Mouse (Mus musculus) frontal cortex, postnatal 10 days (tissue): ENCODE measurements around the gene Hnrnpul1.
A peak's percentile ranks its signal among the peaks of the same experiment; 100 is the strongest.

Source experiments
- DNase-seq, 2 experiments: peaks; one replicate each; pipeline ENCODE4 v3.0.0; 2022; ENCODE audit warnings: low spot score in 2 of 2, mixed read lengths in 1 of 2

The Hnrnpul1 gene

DNA sequence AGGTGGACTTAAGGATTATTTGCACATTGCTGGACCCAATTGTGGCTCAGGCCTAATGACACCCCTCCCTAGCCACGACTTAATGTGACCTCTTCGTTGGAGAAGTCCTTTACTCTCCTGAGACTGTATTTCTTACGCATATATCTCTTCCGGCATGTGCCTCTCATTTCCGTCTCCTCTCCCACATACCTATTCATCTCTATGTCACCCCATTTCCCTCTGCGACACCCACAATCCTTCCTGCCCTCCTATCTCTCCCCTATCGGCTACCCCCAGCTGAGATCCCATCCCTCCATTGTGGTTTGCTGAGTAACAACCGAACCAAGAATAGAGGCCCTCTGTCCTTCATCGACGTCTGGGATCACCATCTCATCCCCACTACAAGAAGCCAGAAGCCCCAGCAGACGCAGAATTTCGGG lies 64.9 kb downstream of the Hnrnpul1 start:
- no peak for DNase-seq

DNA sequence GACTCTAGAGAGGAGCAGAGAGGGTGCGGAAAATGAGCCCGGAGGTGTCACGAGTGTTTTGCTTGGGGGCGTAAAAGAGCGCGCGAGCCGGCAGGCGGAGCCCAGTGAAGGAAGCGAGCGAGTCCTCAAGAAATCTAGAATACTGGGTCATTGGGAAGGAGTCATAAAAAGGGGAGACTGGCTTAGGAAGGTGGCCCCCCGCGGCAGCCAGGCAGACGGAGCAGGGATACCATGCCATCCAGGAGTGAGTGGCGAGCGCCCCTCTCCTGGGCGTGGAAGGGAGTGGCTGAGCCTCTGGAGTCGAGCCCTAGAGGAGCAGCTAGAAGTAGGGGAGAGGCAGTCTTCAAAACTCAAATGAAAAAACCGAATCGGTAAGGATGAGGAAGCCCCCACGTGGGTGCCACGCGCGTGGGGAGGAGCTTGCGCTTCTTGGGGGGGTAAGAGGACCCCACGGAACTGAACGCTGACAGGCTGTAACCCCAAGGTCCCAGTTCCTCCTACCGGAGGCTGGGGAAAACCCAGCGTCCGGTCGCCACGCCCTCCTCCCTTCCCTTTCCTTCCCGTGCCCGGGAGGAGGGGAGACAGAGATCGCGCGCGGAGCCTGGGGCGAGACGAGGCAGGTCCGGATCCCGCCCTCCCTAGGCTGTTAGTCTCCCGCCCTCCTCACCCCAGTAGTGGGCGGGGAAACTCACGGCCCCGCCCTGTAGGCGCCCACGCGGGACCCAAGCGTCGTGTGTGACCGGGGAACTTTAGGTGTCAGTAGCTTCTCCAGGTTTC lies 65.6 kb downstream of the Hnrnpul1 start:
- DNase-seq = no peak

DNA sequence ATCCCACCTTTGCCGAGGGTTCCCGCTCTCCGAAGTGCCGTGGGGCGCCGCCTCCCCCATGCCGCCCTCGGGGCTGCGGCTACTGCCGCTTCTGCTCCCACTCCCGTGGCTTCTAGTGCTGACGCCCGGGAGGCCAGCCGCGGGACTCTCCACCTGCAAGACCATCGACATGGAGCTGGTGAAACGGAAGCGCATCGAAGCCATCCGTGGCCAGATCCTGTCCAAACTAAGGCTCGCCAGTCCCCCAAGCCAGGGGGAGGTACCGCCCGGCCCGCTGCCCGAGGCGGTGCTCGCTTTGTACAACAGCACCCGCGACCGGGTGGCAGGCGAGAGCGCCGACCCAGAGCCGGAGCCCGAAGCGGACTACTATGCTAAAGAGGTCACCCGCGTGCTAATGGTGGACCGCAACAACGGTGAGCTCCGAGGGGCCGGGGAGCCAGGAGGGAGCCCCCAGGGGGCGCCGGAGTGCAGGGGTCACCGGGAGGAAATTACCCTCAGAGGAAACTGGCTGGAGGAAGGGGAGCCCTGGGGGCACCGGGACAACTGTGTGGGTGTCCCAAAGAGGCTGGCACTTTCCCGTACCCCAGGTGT lies 66.7 kb downstream of the Hnrnpul1 start:
- no peak for DNase-seq

DNA sequence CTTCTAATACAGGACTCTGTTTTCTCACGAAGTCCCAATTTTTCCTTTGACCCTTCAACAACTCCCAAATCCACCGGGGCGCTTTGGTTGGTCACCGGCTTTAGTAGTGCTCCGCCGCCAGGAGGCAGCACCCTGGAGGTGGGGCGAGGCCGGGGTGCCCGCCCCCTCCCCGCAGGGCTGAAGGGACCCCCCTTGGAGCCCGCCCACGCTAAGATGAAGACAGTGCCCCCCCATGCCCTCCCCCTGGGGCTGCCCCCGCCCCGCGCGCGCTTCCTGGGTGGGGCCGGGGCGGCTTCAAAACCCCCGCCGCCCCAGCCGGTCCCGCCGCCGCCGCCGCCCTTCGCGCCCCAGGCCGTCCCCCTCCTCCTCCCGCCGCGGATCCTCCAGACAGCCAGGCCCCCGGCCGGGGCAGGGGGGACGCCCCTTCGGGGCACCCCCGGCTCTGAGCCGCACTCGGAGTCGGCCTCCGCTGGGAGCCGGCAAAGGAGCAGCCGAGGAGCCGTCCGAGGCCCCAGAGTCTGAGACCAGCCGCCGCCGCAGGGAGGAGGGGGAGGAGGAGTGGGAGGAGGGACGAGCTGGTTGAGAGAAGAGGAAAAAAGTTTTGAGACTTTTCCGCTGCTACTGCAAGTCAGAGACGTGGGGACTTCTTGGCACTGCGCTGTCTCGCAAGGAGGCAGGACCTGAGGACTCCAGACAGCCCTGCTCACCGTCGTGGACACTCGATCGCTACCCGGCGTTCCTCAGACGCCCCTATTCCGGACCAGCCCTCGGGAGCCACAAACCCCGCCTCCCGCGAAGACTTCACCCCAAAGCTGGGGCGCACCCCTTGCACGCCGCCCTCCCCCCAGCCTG lies 67.7 kb downstream of the Hnrnpul1 start, which contains the start of gene Tgfb1:
Gene Tgfb1, plus strand, starts transcription at position 323 of the 852 bp plus-strand sequence.
- no peak for DNase-seq

DNA sequence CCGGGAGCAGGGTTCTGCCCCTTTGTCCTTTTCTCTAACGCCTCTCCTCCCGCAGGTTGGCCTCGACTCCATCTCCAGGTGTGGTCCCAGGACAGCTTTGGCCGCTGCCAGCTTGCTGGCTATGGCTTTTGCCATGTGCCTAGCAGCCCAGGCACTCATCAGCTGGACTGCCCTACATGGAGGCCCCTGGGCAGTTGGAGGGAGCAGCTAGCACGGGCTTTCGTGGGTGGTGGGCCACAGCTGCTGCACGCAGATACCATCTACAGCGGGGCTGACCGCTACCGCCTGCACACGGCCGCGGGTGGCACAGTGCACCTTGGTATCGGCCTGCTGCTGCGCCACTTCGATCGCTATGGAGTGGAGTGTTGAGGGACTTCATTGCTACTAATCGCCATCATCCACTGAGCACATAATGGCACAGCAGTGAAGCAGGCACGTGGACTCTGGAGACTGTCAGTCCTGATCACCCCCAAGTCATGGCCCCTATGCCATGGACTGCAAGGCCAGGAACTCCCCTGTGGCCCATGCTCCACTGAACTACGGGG lies 68.6 kb downstream of the Hnrnpul1 start:
- no peak for DNase-seq

DNA sequence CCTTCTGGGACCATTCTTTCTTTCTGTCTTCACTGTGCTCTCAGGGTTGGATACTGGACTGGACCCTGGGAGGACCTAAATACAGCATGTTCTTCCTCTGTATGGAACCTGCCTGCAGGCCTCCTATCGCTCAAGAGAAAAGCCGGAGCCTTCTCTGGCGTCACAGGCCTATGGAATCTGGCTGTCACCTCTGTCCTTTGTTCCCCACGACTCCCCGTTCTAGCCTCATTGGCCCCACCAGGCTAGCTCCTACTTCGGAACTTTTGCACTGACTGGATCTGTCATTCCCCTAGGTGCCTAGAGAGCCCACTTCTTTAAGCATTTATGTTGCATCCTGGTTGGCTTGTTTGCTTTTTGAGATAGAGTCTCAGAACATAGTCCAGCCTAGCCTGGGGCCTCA lies 69.9 kb downstream of the Hnrnpul1 start:
- DNase-seq = no peak

DNA sequence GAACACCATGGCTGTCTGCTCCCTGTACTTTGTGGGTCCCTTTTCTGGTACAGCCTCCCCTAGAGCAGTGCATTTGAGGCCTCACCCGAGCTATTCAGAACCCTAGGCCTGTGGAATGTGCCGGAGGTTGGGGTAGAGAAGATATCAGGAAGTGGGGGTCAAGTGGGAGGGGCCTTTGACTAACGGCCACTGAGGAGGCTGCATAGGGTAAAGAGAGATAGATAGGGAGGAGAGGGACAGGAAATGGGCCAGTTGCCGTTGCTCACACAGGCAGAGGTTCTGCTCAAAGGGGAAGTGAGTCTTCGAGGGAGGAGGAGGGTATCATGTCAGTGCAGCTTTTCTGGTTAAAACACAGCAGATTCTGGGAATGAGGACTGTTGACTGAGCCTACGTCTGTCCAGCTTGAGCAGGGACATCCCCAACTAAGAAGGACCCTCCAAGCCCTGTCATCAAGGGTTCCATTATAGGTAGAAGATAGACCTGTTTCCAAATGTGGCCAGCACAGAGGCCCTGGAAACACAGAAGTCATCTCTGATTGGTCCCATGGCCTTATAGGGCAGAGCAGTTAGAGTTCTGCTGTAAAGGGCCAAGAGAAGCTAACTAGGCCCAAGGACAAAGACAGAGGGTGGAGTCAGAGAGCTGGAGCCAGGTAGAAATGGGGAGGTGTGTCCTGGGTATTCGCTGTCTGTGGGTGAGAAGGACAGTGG lies 70.9 kb downstream of the Hnrnpul1 start:
- no peak for DNase-seq

DNA sequence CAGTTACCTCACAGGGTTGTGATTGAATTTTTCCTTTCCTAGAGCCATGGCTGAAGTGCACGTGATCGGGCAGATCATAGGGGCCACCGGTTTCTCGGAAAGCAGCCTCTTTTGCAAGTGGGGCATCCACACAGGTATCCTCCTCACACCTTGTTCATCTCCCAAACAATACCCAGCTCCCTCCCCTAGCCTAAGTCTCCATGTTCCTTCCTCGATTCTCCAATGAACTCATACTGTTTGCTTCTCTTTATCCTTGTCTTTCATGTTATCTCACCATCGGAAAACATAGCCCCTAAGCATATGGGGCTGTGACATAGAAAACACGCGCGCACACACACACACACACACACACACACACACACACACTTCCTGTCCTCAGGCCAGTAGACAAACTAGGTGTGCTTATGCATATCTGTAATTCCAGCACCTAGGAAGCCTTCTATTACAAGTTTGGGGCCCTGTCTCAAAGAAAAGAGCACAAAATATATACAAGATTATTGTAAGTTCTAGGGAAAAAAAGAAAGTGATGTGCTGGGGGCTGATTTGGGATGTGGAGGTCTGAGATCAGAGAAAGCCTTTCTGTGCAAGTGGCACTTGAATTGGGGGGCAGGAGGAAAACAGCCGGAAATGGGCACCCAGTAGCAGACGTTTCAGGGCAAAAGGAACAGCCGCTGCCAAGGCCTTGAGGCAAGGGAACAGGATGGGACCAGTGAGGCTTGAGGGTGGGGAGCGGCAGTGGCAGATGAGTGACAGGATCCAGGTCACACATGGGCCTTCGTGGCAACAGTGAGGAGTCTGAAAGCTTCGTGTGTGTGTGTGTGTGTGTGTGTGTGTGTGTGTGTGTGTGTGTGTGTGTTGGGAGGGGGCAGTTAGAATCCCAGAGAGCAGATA lies 73.0 kb downstream of the Hnrnpul1 start:
- DNase-seq = no peak

DNA sequence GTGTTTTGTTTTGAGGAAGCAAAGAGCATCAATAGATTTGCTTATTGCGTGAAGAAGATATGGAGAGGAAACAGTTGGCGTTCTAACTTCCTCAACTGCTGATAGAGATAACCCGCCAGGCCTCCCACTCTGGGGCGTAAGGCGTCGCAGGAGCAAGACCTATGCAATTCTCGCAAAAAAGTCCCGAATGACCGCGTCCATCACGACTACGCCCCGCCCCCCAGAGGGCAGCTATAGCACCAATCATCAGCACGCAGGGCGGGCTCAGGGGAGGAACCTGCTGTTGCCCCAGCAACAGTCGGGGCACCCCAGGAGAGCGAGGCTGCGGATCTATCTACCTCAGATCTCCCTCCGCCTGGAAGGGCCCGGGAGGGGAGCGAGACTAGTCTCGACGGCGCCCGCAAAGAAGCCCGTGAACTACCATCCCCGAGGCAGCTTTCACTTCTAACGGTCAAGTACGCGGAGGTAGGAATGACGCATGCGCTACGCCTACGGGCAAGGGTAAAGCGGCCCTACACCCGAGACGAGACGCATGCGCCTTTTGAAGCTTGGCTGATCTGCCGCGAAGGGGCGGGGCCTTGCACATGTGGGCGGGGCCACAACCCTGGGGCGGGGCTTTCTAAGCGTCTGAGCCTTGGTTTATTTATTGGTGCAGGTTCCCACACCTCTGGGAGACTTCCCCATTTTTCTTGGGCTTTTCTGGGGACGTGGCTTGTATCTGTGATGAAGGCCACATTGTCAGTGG lies 73.9 kb downstream of the Hnrnpul1 start, which contains the start of gene B9d2:
Gene B9d2, plus strand, starts transcription at position 267 of the 745 bp plus-strand sequence.
- DNase-seq = peak; percentile 91 to 93

DNA sequence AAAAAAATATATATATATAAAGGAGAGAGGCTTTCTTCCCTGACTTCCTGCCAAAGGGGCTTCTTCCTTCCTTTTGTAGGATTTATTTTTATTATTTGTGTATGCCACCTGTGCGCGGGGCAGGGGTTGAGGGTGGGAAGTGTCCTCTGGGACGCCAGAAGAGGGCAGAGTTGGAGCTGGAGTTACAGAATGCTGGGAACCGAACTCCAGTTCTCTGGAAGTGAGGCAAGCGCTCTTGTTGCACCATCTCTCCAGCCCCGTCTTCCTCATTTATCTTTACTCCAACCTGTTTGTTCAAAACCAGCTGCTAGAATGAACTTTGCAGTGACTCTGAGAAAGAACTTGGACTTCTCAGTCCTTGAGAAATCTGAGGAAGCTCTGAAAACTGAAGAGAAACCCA lies 74.6 kb downstream of the Hnrnpul1 start:
- DNase-seq = no peak

DNA sequence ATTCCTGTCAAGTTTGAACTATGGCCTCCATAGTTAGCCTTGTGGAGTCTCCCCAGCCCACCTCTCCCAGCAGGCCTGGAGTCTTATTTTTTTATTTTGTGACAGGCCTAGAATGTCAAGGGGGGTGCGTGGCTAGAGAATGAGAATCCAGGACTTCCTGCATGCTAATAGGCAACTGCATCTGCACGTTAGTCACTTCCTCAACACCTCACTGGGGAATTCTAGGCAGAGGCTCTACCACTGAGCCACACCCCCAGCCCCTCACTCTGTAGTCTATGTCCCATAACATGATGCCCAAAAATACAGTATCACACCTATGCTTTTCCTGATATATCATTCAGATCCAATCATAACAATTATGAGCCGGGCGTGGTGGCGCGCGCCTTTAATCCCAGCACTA lies 77.5 kb downstream of the Hnrnpul1 start:
- DNase-seq = no peak

DNA sequence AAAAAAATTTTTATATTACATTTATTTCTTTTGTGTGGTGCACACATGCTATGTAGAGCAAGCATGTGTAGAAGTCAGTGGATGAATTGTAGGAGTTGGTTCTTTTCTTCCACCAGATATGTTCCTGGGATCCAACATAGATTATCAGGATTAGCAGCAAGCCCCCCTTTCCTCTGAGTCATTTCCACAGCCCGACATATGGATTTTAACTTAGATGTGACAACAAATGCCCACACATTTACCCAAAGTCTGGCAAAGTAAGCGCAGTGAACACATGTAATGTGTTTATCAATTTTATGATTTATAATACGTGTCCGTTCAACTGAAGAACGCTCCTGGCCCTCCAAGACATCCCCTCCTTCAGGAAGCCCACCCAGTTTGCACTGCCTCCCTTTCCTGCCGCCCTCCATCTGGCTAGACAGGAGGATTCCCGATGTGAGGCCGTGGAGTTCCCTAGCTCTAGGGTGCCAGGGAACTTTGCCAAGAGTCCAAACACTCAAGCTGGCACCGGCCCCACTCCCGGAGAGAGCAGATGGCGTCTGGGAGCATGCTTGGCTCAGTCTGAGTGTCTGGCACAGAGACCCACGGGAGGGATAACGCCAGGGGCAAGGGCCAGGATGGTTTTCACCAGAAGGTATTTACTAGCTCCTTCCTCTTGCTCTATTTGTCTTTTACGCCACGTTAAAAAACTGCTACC lies 78.3 kb downstream of the Hnrnpul1 start:
- DNase-seq = peak; percentile 87 to 90

DNA sequence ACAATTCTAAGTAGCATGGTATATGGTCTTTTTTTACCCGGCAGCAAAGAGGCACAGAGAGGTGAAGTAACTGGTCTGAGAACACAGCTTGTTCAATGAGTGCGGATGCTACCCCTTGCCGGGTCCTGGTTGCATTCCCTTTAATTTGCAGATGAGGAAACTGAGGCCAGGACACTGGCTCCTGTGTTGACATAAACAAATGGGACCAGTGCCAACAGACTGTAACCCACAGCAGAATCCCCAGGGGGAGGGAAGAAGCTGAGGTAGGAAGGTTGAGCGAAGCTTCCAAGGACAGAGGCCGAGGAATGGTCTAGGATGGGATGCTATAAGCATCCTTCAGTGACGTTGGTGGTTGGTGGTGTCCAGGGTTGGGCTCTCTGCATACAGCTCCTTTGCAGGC lies 79.2 kb downstream of the Hnrnpul1 start:
- no peak for DNase-seq

DNA sequence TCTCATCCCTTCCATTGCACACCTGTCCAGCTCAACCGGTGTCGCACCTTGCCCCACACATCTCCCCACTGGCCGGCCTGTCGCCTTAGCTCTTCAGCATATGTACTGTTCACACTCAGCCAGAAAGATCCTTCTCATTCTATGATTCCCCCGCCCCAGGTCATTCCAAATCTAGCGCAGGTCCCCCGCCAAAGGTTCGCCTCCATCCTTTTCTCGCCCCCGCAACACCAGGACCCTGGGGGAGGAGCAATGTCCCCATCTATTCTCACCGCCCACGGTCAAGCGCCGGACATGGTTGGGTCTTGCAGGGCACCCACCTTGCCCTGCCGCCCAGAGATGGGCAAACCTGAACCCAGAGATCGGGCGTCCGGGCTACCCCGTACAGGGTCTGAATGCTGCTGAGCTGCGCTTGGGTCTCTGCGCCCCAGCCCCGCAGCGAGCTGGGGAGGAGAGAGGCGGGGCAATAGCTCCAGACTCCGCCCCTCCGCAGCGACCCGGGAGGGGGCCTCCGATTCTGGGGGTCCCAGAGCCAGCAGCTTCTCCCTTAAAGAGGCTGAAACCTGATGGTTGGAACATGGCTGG lies 79.7 kb downstream of the Hnrnpul1 start, which contains the start of gene Tmem91:
Gene Tmem91, minus strand, starts transcription at position 448 of the 582 bp plus-strand sequence.
- DNase-seq = no peak

DNA sequence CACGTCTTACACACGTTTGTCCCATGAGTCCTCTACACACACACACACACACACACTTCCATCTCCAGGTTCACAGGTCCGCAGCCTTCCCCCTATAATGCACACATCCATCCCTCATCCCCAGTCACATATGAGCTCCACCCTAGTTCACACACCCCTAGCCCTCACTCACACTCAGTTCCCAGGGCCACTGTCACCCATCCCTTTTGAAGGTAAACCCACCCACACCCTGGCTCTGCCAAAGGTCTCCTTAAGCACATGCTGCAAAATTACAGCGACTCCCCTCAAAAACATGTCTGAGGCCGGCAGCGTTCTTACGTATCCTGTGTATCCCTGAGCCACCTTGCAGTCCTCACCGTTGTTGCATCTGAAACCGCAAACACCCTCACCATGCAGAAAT lies 80.3 kb downstream of the Hnrnpul1 start:
- DNase-seq = no peak

DNA sequence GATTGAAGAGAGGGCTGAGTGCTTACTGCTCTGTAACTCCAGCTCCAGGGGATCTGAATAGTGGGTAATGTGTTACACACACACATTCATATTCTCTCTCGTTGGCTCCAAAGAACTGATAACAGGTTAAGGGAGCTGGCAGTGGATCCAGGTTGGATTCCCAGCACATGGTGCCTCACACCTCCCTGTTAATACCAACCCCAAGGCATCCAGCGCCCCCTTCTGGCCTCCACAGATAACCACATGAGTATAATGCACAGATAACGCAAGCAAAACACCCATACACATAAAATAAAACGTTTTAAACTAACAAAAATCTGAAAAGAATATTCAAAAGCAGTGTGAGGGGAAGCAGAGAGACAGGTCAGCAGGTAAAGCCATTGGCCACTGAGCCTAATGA lies 82.1 kb downstream of the Hnrnpul1 start:
- DNase-seq = no peak

DNA sequence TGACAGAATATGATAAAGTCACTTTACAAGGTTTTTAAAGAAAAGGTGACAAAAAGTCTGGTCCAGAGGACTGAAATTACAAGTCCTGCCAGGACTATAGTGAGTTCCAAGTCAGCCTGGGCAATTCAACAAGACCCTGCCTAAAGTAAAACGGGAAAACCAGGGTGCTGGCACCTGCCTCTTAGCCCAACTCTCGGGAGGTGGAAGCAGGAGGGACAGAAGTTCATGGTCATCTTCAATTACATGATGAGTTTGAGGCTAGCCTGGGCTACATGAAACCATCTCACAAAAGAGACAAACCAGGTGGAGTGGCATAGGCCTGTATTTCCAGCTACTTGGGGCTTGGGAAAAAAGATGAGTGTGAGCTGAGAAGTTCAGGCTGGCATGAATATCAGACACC lies 82.9 kb downstream of the Hnrnpul1 start:
- no peak for DNase-seq
